Mouse (Mus musculus): ENCODE measurements around the gene Cdc16. TPM values are rescaled to one million over a fixed set of nuclear protein-coding genes. Genes with fewer than 3 reads are reported as not detected.
"Not testable (repeated sequence)": the region's sequence is repeated elsewhere in the genome, so short reads cannot be mapped to it uniquely, and the experiment has no call there.

Gene Cdc16
- 10 to 100 TPM; 24.6 to 25.0 TPM for total RNA-seq (2021)
- long read RNA-seq, experiment 1, transcript Cdc16-201 (18 exons, 2,301 nt): major isoform, 47 of 57 reads
- long read RNA-seq, experiment 1, partial matches to known transcripts: 2 of 57 reads
- long read RNA-seq, experiment 1, other reads (novel, unspliced or antisense): 6 of 57 reads
- long read RNA-seq, experiment 2, transcript Cdc16-201 (18 exons, 2,301 nt): major isoform, 32 of 39 reads
- long read RNA-seq, experiment 2, partial matches to known transcripts: 3 of 39 reads
- long read RNA-seq, experiment 2, other reads (novel, unspliced or antisense): 4 of 39 reads

- DNase-seq (ENCODE audit: low spot score): peak; percentile 91
These were observed at the start of gene Cdc16 for GRCm38 (mm10) chr8:13756982-13757804. TSS of gene Cdc16 (plus strand) at chr8:13757676.

- no peak for DNase-seq (ENCODE audit: low spot score)
These were observed 49.0 kb upstream of the Cdc16 start for GRCm38 (mm10) chr8:13708514-13708913.

- DNase-seq (ENCODE audit: low spot score): no peak
These were observed 38.5 kb upstream of the Cdc16 start for GRCm38 (mm10) chr8:13718980-13719379.

- peak; percentile 49 for DNase-seq (ENCODE audit: low spot score)
These were observed 31.8 kb upstream of the Cdc16 start for GRCm38 (mm10) chr8:13725722-13726121.

- DNase-seq (ENCODE audit: low spot score): no peak
These were observed 29.9 kb upstream of the Cdc16 start for GRCm38 (mm10) chr8:13727469-13728094.

- DNase-seq (ENCODE audit: low spot score): no peak
These were observed 17.1 kb upstream of the Cdc16 start for GRCm38 (mm10) chr8:13740323-13740770.

GRCm38 (mm10) chr8:13740817-13741613 lies 16.5 kb upstream of the Cdc16 start:
- DNase-seq (ENCODE audit: low spot score): no peak

- not testable (repeated sequence) for DNase-seq (ENCODE audit: low spot score)
These were observed 11.3 kb upstream of the Cdc16 start for GRCm38 (mm10) chr8:13746212-13746611.

GRCm38 (mm10) chr8:13747626-13748025 lies 9.8 kb upstream of the Cdc16 start:
- DNase-seq (ENCODE audit: low spot score): no peak

GRCm38 (mm10) chr8:13753680-13754079 lies 3.8 kb upstream of the Cdc16 start:
- peak; percentile 80 for DNase-seq (ENCODE audit: low spot score)

- DNase-seq (ENCODE audit: low spot score): no peak
These were observed 996 bp upstream of the Cdc16 start for GRCm38 (mm10) chr8:13756480-13756879.

GRCm38 (mm10) chr8:13757805-13758727 lies 590 bp downstream of the Cdc16 start:
- DNase-seq (ENCODE audit: low spot score): peak; percentile 50

GRCm38 (mm10) chr8:13769206-13769605 lies 11.7 kb downstream of the Cdc16 start:
- DNase-seq (ENCODE audit: low spot score): no peak

- DNase-seq (ENCODE audit: low spot score): no peak
These were observed 23.1 kb downstream of the Cdc16 start for GRCm38 (mm10) chr8:13780536-13780935.

GRCm38 (mm10) chr8:13785250-13785763 lies 27.8 kb downstream of the Cdc16 start, which contains the start of gene Upf3a:
TSS of gene Upf3a (plus strand) at chr8:13785615.
- peak; percentile 91 for DNase-seq (ENCODE audit: low spot score)

GRCm38 (mm10) chr8:13785764-13786299 lies 28.4 kb downstream of the Cdc16 start:
- peak; percentile 96 for DNase-seq (ENCODE audit: low spot score)

GRCm38 (mm10) chr8:13789606-13790005 lies 32.1 kb downstream of the Cdc16 start:
- DNase-seq (ENCODE audit: low spot score): no peak

- DNase-seq (ENCODE audit: low spot score): no peak
These were observed 35.7 kb downstream of the Cdc16 start for GRCm38 (mm10) chr8:13793097-13793745.

GRCm38 (mm10) chr8:13793746-13794101 lies 36.2 kb downstream of the Cdc16 start:
- no peak for DNase-seq (ENCODE audit: low spot score)

All from gastrocnemius, adult 18-20 months (tissue).